Mouse (Mus musculus): ENCODE data around the gene Gm21983. TPM values are rescaled to one million over a fixed set of nuclear protein-coding genes. Genes with fewer than 3 reads are reported as not detected.

The Gm21983 gene
- total RNA-seq, 2 experiments from 2014 or later, result 0.31 TPM; not detected in 1

DNA sequence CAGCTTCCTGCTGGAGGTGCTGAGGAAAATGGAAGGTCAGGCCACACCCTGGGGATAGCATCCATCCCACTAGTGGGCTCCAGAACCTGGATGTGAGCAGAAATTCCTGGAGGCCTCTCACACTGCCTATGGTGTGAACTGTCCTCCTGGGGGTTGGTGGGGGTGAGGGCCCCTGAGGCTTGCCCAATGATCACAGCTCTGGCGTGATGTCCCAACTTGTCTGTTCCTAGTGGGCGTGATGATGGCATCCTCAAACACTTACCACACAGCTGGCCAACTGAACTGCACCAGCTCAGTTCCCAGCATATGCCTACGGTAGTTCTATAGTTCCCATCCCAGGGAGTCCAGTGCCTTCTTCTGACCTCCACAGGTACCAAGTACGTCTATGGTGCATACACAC is 55.9 kb downstream of the Gm21983 start:
- DNase-seq, result no peak
- intact Hi-C loops (cut with DNase I), result loop anchor here (5.0 to 10.0 kb wide), 2 partner anchors 368 to 1270 kb away; partner anchors contain the start of gene Cyp2b19

DNA sequence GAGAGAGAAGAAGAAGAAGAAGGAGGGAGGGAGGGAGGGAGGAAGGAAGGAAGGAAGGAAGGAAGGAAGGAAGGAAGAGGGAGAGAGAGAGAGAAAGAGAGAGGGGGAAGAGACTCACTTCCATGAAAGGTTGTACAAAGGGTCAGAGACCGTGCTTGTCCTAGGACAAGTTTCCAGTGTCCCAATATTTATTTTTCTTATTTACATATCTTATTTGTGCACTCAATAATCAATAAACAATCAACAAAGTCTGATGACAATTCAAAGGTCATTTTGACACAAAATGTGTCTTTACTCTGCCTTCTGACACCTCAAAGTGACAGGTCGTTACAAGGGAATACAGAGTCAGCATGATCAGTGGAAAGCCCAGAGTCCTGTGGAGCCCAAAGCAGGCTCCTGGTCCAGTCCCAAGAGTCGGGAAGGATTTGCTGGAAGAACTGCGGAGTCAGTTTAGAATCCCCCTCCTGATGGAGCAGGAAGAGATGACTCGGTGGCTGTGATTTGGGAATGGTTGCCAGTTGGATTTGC is 56.5 kb downstream of the Gm21983 start:
- no peak for DNase-seq
- intact Hi-C loops (cut with DNase I), result loop anchor here (5.0 to 10.0 kb wide), 2 partner anchors 367 to 1270 kb away; partner anchors contain the start of gene Cyp2b19

DNA sequence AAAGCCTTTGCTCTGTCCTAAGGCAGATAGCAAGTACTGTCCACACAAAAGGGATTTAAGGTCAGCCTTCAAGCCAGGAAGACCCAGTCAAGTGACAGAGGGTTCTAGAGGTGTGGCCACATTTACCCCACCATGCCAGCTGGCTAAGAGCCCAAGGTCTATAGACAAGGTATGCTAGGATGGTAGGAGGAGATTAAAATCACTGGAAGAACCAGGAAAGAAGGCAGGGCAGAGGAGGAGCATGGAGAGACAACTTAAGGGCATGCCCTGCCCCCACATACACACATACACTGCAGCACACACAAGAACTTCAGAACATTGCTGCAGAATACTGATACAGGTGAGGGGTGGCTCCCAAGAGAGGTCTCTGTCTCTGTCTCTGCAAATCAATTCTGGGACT is 61.2 kb downstream of the Gm21983 start, which contains the start of gene Cyp2f2:
Gene Cyp2f2, plus strand, starts transcription at position 234 of the 400 bp plus-strand sequence.
- no peak for DNase-seq
- intact Hi-C loops (cut with DNase I), result loop anchor here (5.0 to 10.0 kb wide), 2 partner anchors 362 to 1265 kb away; partner anchors contain the start of gene Cyp2b19

Small RNAs within 50 kb of the gene (microRNA-seq; reads per million reads assigned to microRNA genes)
- gene Mir1191, result 0.24 to 1.4 reads per million in 2 experiments
- 0.24 to 1.7 reads per million in 2 experiments for gene Mir3101

Other genes with a start within 250 kb of the Gm21983 start
- gene Cyp2a22, start 241.7 kb downstream of the Gm21983 start, total RNA-seq (2021), result not detected
- gene Cyp2a12, start 152.0 kb downstream of the Gm21983 start, total RNA-seq (2021), result not detected
- 1 to 10 TPM in 1 of 2 experiments, not detected in 1; 2.5 TPM for gene Cyp2f2, start 61.2 kb downstream of the Gm21983 start, total RNA-seq (2021)
- not detected for gene Cyp2t4, start 27.4 kb downstream of the Gm21983 start, total RNA-seq (2021)
- gene Egln2, start 14.3 kb downstream of the Gm21983 start, total RNA-seq (2021), result 10 to 100 TPM; 57.9 to 59.4 TPM
- 10 to 100 TPM; 21.9 to 22.8 TPM for gene Rab4b, start 2.2 kb downstream of the Gm21983 start, total RNA-seq (2021)
- not detected for gene Mia, start 71 bp upstream of the Gm21983 start, total RNA-seq (2021)
- 10 to 100 TPM; 13.6 to 14.1 TPM for gene BC024978, start 14.7 kb upstream of the Gm21983 start, total RNA-seq (2021)
- gene Snrpa, start 15.2 kb upstream of the Gm21983 start, total RNA-seq (2021), result 10 to 100 TPM; 46.9 to 52.7 TPM
- gene Itpkc, start 47.6 kb upstream of the Gm21983 start, total RNA-seq (2021), result 1 to 10 TPM; 4.2 to 4.5 TPM
- gene Coq8b, start 51.9 kb upstream of the Gm21983 start, total RNA-seq (2021), result 10 to 100 TPM; 12.8 TPM
- gene Numbl, start 77.3 kb upstream of the Gm21983 start, total RNA-seq (2021), result 10 to 100 TPM; 10.7 to 13.8 TPM
- 100 to 1,000 TPM; 387 to 393 TPM for gene Ltbp4, start 156.6 kb upstream of the Gm21983 start, total RNA-seq (2021)
- 10 to 100 TPM; 13.8 to 17.5 TPM for gene Shkbp1, start 174.9 kb upstream of the Gm21983 start, total RNA-seq (2021)
- gene Gm20479, start 176.3 kb upstream of the Gm21983 start, total RNA-seq (2021), result under 1 TPM in 1 of 2 experiments, not detected in 1; 0.99 TPM

Measured in heart, postnatal 10 days (tissue).